Mouse (Mus musculus) neural tube, embryonic 14.5 days (tissue): ENCODE results near the gene Hs3st4. TPM values are rescaled to one million over a fixed set of nuclear protein-coding genes. Genes with fewer than 3 reads are reported as not detected.

Source experiments
- ATAC-seq: fragments of 200-750 bp; cut with Nextera tagmentation; 2 replicates; pipeline ENCODE4 v1.8.0; 2017; ENCODE audit warnings: low read depth, mild to moderate bottlenecking, moderate TSS enrichment, moderate library complexity
- H3K27ac ChIP-seq: fragments of 300-500 bp; sonication (generic); 2 replicates; pipeline ENCODE4 v1.5.1; 2014; ENCODE audit warnings: low read depth, mild to moderate bottlenecking, control low read depth, low read length, moderate library complexity, mixed read lengths
- H3K27me3 ChIP-seq: fragments of 300-500 bp; sonication (generic); 2 replicates; pipeline ENCODE4 v1.6.1; 2014; ENCODE audit warnings: low read length; ENCODE audit not compliant: control insufficient read depth, insufficient read depth
- H3K36me3 ChIP-seq: fragments of 300-500 bp; sonication (generic); 2 replicates; pipeline ENCODE4 v1.6.1; 2014; ENCODE audit warnings: low read length, mixed read lengths; ENCODE audit not compliant: control insufficient read depth, insufficient read depth
- H3K4me1 ChIP-seq: fragments of 300-500 bp; sonication (generic); 2 replicates; pipeline ENCODE4 v1.6.1; 2014; ENCODE audit warnings: low read length; ENCODE audit not compliant: control insufficient read depth, insufficient read depth
- H3K4me2 ChIP-seq: fragments of 300-500 bp; sonication (generic); 2 replicates; pipeline ENCODE4 v1.6.1; 2014; ENCODE audit warnings: mild to moderate bottlenecking, low read depth, low read length, control low read depth
- H3K4me3 ChIP-seq: fragments of 300-500 bp; sonication (generic); 2 replicates; pipeline ENCODE4 v1.5.1; 2014; ENCODE audit warnings: low read depth, low read length, control low read depth, mixed read lengths
- H3K9ac ChIP-seq: fragments of 300-500 bp; sonication (generic); replicated peaks from 2 replicates; pipeline ENCODE4 v1.6.1; 2014; ENCODE audit warnings: low read depth, mild to moderate bottlenecking, control low read depth, low read length, mixed read lengths
- H3K9me3 ChIP-seq: fragments of 300-500 bp; sonication (generic); 2 replicates; pipeline ENCODE4 v1.6.1; 2016; ENCODE audit warnings: low read length; ENCODE audit not compliant: control insufficient read depth
- WGBS: fragments of 180-500 bp; shearing (Covaris S2); extraction: QIAGEN DNeasy Blood & Tissue Kit; methylation state at CpG from one replicate; pipeline ENCODE4 v1.1.7; 2014; 5-methylcytosine and 5-hydroxymethylcytosine counted together
- polyA plus RNA-seq: library from polyadenylated mRNA; unstranded; fragments of >200 nt; fragmentation: Nextera tagmentation; extraction: Ambion mirVana; gene quantifications from 2 replicates; pipeline ENCODE4 v1.2.1, GENCODE M21; 2014

Gene Hs3st4
- polyA plus RNA-seq, 1 experiment from 2014 or later, result 11.0 TPM

GRCm38 (mm10) chr7:123992121-123992520 is 9.5 kb downstream of the Hs3st4 start:
- ATAC-seq, result no peak
- Histone ChIP-seq H3K4me3 (no peak overlapping the region), H3K27me3 (no peaks in the 10 kb centered on the region; the same call in 1 of the 2 replicates), H3K9ac (no peak overlapping the region), H3K4me1 (no peaks in the 10 kb centered on the region), H3K9me3 (no peaks in the 10 kb centered on the region), H3K36me3 (no peaks in the 10 kb centered on the region), H3K4me2 (no peak overlapping the region), H3K27ac (no peak overlapping the region)
- 57% methylated on average over 3 of the region's 3 CpGs for WGBS

GRCm38 (mm10) chr7:123997266-123997665 is 14.6 kb downstream of the Hs3st4 start:
- Histone ChIP-seq H3K4me2 (no peak overlapping the region), H3K27me3 (no peaks in the 10 kb centered on the region), H3K9me3 (no peaks in the 10 kb centered on the region), H3K4me1 (no peaks in the 10 kb centered on the region), H3K27ac (no peak overlapping the region), H3K4me3 (no peak overlapping the region), H3K36me3 (no peaks in the 10 kb centered on the region), H3K9ac (no peak overlapping the region)
- WGBS, result 28% methylated on average over 3 of the region's 3 CpGs
- ATAC-seq, result no peak

- Histone ChIP-seq H3K4me1 (no peaks in the 10 kb centered on the region), H3K9ac (no peak overlapping the region), H3K4me3 (no peak overlapping the region), H3K36me3 (no peaks in the 10 kb centered on the region), H3K27ac (no peak overlapping the region), H3K9me3 (no peaks in the 10 kb centered on the region), H3K27me3 (no peaks in the 10 kb centered on the region), H3K4me2 (no peak overlapping the region)
- WGBS, result 75% methylated on average over 7 of the region's 7 CpGs
- no peak for ATAC-seq
Measured at GRCm38 (mm10) chr7:123998601-123999000, 15.9 kb downstream of the Hs3st4 start.

- Histone ChIP-seq H3K27me3 (no peaks in the 10 kb centered on the region), H3K4me1 (no peaks in the 10 kb centered on the region), H3K36me3 (no peaks in the 10 kb centered on the region), H3K4me3 (no peak overlapping the region), H3K9ac (no peak overlapping the region), H3K27ac (no peak overlapping the region), H3K4me2 (no peak overlapping the region), H3K9me3 (no peaks in the 10 kb centered on the region; the same call in none of the 2 replicates)
- no peak for ATAC-seq
- WGBS, result 90% methylated on average over 5 of the region's 5 CpGs
Measured at GRCm38 (mm10) chr7:124026908-124027307, 44.2 kb downstream of the Hs3st4 start.

GRCm38 (mm10) chr7:124032236-124032635 is 49.6 kb downstream of the Hs3st4 start:
- Histone ChIP-seq H3K27me3 (no peaks in the 10 kb centered on the region), H3K36me3 (no peaks in the 10 kb centered on the region), H3K4me2 (no peak overlapping the region), H3K9ac (no peak overlapping the region), H3K27ac (no peak overlapping the region), H3K4me1 (no peaks in the 10 kb centered on the region), H3K9me3 (no peaks in the 10 kb centered on the region; the same call in none of the 2 replicates), H3K4me3 (no peak overlapping the region)
- WGBS, result 37% methylated on average over 2 of the region's 2 CpGs
- no peak for ATAC-seq

GRCm38 (mm10) chr7:124033332-124033731 is 50.7 kb downstream of the Hs3st4 start:
- 50% methylated on average over 2 of the region's 2 CpGs for WGBS
- Histone ChIP-seq H3K9me3 (no peaks in the 10 kb centered on the region; the same call in none of the 2 replicates), H3K36me3 (no peaks in the 10 kb centered on the region), H3K4me2 (no peak overlapping the region), H3K9ac (no peak overlapping the region), H3K4me3 (no peak overlapping the region), H3K27ac (no peak overlapping the region), H3K27me3 (no peaks in the 10 kb centered on the region), H3K4me1 (no peaks in the 10 kb centered on the region)
- ATAC-seq, result peak; percentile 34; the same call in 1 of the 2 replicates

GRCm38 (mm10) chr7:124037281-124037700 is 54.6 kb downstream of the Hs3st4 start:
- no peak overlapping the region for H3K4me3 ChIP-seq
- H3K9ac ChIP-seq, result no peak overlapping the region
- H3K27ac ChIP-seq, result no peak overlapping the region
- H3K4me2 ChIP-seq, result no peak overlapping the region
- H3K9me3 ChIP-seq, result no peaks in the 10 kb centered on the region
- no peaks in the 10 kb centered on the region for H3K27me3 ChIP-seq
- ATAC-seq, result no peak
- H3K4me1 ChIP-seq, result no peaks in the 10 kb centered on the region
- WGBS, result 47% methylated on average over 5 of the region's 5 CpGs
- H3K36me3 ChIP-seq, result no peaks in the 10 kb centered on the region

GRCm38 (mm10) chr7:124039142-124039541 is 56.5 kb downstream of the Hs3st4 start:
- no peak for ATAC-seq
- H3K36me3 ChIP-seq, result no peaks in the 10 kb centered on the region
- no peaks in the 10 kb centered on the region for H3K4me1 ChIP-seq
- H3K27me3 ChIP-seq, result no peaks in the 10 kb centered on the region
- H3K9me3 ChIP-seq, result no peaks in the 10 kb centered on the region
- 66% methylated on average over 5 of the region's 5 CpGs for WGBS
- H3K27ac ChIP-seq, result no peak overlapping the region
- H3K4me3 ChIP-seq, result no peak overlapping the region
- H3K9ac ChIP-seq, result no peak overlapping the region
- H3K4me2 ChIP-seq, result no peak overlapping the region

- ATAC-seq, result no peak
- H3K9me3 ChIP-seq, result no peaks in the 10 kb centered on the region
- no peak overlapping the region for H3K27ac ChIP-seq
- H3K27me3 ChIP-seq, result no peaks in the 10 kb centered on the region
- no peak overlapping the region for H3K9ac ChIP-seq
- H3K4me1 ChIP-seq, result no peaks in the 10 kb centered on the region
- H3K36me3 ChIP-seq, result no peaks in the 10 kb centered on the region
- H3K4me3 ChIP-seq, result no peak overlapping the region
- H3K4me2 ChIP-seq, result no peak overlapping the region
Measured at GRCm38 (mm10) chr7:124047382-124047781, 64.7 kb downstream of the Hs3st4 start.
